Mouse (Mus musculus) embryonic facial prominence, embryonic 12.5 days (tissue): ENCODE data around the gene Creb3l2. TPM values are rescaled to one million over a fixed set of nuclear protein-coding genes. Genes with fewer than 3 reads are reported as not detected.

Experiments used
- ATAC-seq: fragments of 200-750 bp; cut with Nextera tagmentation; 2 replicates; pipeline ENCODE4 v1.8.0; 2017; ENCODE audit not compliant: insufficient number of reproducible peaks, insufficient read depth, low FRiP score, low TSS enrichment
- H3K27ac ChIP-seq: fragments of 300-500 bp; sonication (generic); 2 replicates; pipeline ENCODE4 v1.5.1; 2016; ENCODE audit warnings: mild to moderate bottlenecking
- H3K27me3 ChIP-seq: fragments of 300-500 bp; sonication (generic); 2 replicates; pipeline ENCODE4 v1.6.1; 2016; ENCODE audit warnings: mild to moderate bottlenecking, moderate library complexity
- H3K36me3 ChIP-seq: fragments of 300-500 bp; sonication (generic); 2 replicates; pipeline ENCODE4 v1.6.1; 2016; ENCODE audit warnings: mild to moderate bottlenecking
- H3K4me1 ChIP-seq: fragments of 300-500 bp; sonication (generic); 2 replicates; pipeline ENCODE4 v1.6.1; 2016
- H3K4me2 ChIP-seq: fragments of 300-500 bp; sonication (generic); replicated peaks from 2 replicates; pipeline ENCODE4 v1.6.1; 2016; ENCODE audit warnings: mild to moderate bottlenecking, moderate library complexity
- H3K4me3 ChIP-seq: fragments of 300-500 bp; sonication (generic); 2 replicates; pipeline ENCODE4 v1.5.1; 2016; ENCODE audit warnings: mild to moderate bottlenecking
- H3K9ac ChIP-seq: fragments of 300-500 bp; sonication (generic); 2 replicates; pipeline ENCODE4 v1.6.1; 2016; ENCODE audit warnings: mild to moderate bottlenecking, moderate library complexity
- H3K9me3 ChIP-seq: fragments of 300-500 bp; sonication (generic); 2 replicates; pipeline ENCODE4 v1.6.1; 2016; ENCODE audit warnings: mild to moderate bottlenecking, moderate library complexity
- WGBS: fragments of 180-500 bp; shearing (Covaris S2); methylation state at CpG from one replicate; pipeline ENCODE4 v1.1.7; 2016; 5-methylcytosine and 5-hydroxymethylcytosine counted together
- polyA plus RNA-seq: library from polyadenylated mRNA; unstranded; fragments of >200 nt; fragmentation: Nextera tagmentation; extraction: Ambion mirVana; gene quantifications from 2 replicates; pipeline ENCODE4 v1.2.1, GENCODE M21; 2016

The Creb3l2 gene
- polyA plus RNA-seq, 1 experiment from 2014 or later = 25.6 TPM

- H3K4me3 ChIP-seq = peak overlapping the region; percentile 79
- H3K27me3 ChIP-seq = no peaks in the 10 kb centered on the region
- 0 out of 2 replicates have a peak, but pooled peaks cover 3% of the 10 kb centered on the region for H3K36me3 ChIP-seq
- no peak for ATAC-seq
- peak overlapping the region; percentile 79 for H3K4me2 ChIP-seq
- H3K27ac ChIP-seq = peak overlapping the region; percentile 89
- peak overlapping the region; percentile 94 for H3K9ac ChIP-seq
- peaks cover 35% of the 10 kb centered on the region for H3K4me1 ChIP-seq
- WGBS = 5% methylated on average over 12 of the region's 12 CpGs
- H3K9me3 ChIP-seq = peaks cover 3% of the 10 kb centered on the region; the same call in 1 of the 2 replicates
Measured at GRCm38 (mm10) chr6:37440491-37441250, 1.3 kb downstream of the Creb3l2 start.

DNA sequence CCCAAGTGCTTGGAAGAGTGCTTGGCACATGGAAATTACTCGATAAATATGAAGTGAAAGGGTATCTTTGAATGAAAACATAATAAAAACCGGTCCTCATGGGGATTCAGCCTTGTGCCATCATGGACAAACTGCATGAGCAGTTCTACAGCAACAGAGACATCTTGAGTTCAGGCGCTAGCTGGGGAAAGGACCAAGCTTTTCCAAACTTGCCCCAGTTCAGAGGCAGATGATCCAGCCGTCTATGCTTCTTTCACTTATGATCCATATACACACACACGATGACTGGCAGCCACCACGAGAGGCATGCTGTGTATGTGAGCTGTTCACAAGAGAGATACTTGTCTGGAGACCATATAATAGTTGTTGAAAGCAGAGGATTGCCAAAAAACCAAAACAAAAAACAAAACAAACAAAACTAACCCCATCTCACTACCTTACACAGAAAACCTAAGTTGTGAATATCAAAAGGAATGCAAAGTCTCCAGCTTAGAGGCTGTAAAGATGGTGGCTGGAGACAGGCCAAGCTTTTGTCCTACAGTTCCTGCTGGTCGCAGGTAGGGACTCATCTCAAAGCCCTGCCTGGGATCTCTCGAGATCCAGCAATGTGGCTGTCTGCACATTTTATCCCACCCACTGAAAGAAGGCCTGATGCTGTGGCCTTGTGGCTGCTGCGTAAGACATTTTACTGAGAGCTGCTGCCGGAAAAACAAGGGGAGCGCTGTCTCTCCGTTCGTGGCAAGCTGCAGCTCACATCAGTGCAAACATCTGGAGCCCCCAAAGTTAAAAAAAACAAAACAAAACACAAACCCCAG lies 2.1 kb downstream of the Creb3l2 start:
- no peak for ATAC-seq
- peak overlapping the region; percentile 94 for H3K9ac ChIP-seq
- H3K4me2 ChIP-seq = peak overlapping the region; percentile 79
- H3K4me1 ChIP-seq = peaks cover 39% of the 10 kb centered on the region
- 34% methylated on average over 13 of the region's 13 CpGs for WGBS
- 0 out of 2 replicates have a peak, but pooled peaks cover 8% of the 10 kb centered on the region for H3K36me3 ChIP-seq
- H3K4me3 ChIP-seq = peak overlapping the region; percentile 79
- H3K27me3 ChIP-seq = no peaks in the 10 kb centered on the region
- peak overlapping the region; percentile 89 for H3K27ac ChIP-seq
- H3K9me3 ChIP-seq = no peaks in the 10 kb centered on the region

GRCm38 (mm10) chr6:37438510-37438909 lies 3.4 kb downstream of the Creb3l2 start:
- WGBS = 95% methylated on average over 3 of the region's 3 CpGs
- no peak overlapping the region for H3K9ac ChIP-seq

GRCm38 (mm10) chr6:37437086-37437485 lies 4.9 kb downstream of the Creb3l2 start:
- H3K4me1 ChIP-seq = peaks cover 38% of the 10 kb centered on the region
- H3K27ac ChIP-seq = no peak overlapping the region
- H3K4me2 ChIP-seq = no peak overlapping the region
- no peak overlapping the region for H3K9ac ChIP-seq
- ATAC-seq = no peak
- H3K36me3 ChIP-seq = peaks cover 11% of the 10 kb centered on the region; the same call in 1 of the 2 replicates
- WGBS = 85% methylated on average over 13 of the region's 13 CpGs
- no peak overlapping the region for H3K4me3 ChIP-seq
- no peaks in the 10 kb centered on the region for H3K27me3 ChIP-seq
- no peaks in the 10 kb centered on the region for H3K9me3 ChIP-seq

More at GRCm38 (mm10) chr6:37438510-37438909, 3.4 kb downstream of the Creb3l2 start:
- Histone ChIP-seq H3K27ac (no peak overlapping the region), H3K9me3 (no peaks in the 10 kb centered on the region), H3K27me3 (no peaks in the 10 kb centered on the region), H3K36me3 (peaks cover 11% of the 10 kb centered on the region; the same call in 1 of the 2 replicates), H3K4me3 (no peak overlapping the region), H3K4me2 (peak overlapping the region; percentile 37; the same call in 1 of the 2 replicates), H3K4me1 (peaks cover 39% of the 10 kb centered on the region)
- no peak for ATAC-seq

GRCm38 (mm10) chr6:37435391-37435790 lies 6.6 kb downstream of the Creb3l2 start:
- no peaks in the 10 kb centered on the region for H3K27me3 ChIP-seq
- peaks cover 11% of the 10 kb centered on the region; the same call in 1 of the 2 replicates for H3K36me3 ChIP-seq
- peaks cover 51% of the 10 kb centered on the region for H3K4me1 ChIP-seq
- H3K9me3 ChIP-seq = no peaks in the 10 kb centered on the region
- H3K9ac ChIP-seq = no peak overlapping the region
- no peak overlapping the region for H3K4me2 ChIP-seq
- ATAC-seq = no peak
- H3K4me3 ChIP-seq = no peak overlapping the region
- H3K27ac ChIP-seq = no peak overlapping the region
- 68% methylated on average over 6 of the region's 6 CpGs for WGBS

DNA sequence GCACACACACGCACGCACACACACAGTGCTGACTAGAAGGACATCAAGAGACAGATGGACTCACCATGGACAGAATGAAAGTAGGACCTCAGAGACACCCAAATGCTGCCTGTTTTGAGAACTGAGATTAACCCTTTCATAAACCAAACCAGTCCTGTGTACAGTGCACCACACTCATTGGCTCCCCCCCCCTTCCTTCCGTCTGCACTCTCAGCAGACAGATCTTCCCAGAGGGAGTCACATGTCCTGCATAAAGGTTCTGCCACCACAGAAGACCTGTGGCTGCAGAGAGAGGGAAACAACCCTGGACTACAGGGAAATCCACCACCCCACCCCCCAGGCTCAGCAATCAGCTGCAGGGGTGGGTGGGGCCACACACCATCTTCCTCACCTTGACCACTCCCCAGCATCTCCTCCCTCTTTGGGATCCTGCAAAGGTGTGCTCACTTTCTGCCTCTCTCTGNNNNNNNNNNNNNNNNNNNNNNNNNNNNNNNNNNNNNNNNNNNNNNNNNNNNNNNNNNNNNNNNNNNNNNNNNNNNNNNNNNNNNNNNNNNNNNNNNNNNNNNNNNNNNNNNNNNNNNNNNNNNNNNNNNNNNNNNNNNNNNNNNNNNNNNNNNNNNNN lies 12.0 kb downstream of the Creb3l2 start:
- Histone ChIP-seq H3K27ac (peak overlapping the region; percentile 97), H3K4me1 (peaks cover 45% of the 10 kb centered on the region), H3K36me3 (peaks cover 6% of the 10 kb centered on the region; the same call in 1 of the 2 replicates), H3K4me3 (no peak overlapping the region), H3K9me3 (no peaks in the 10 kb centered on the region), H3K4me2 (peak overlapping the region; percentile 48; the same call in 1 of the 2 replicates), H3K9ac (no peak overlapping the region), H3K27me3 (no peaks in the 10 kb centered on the region)
- ATAC-seq = 0 out of 2 replicates have a peak, but pooled peaks have one; percentile 17
- 86% methylated on average over 3 of the region's 3 CpGs for WGBS

- no peak overlapping the region for H3K27ac ChIP-seq
Measured at GRCm38 (mm10) chr6:37428947-37429346, 13.0 kb downstream of the Creb3l2 start.

DNA sequence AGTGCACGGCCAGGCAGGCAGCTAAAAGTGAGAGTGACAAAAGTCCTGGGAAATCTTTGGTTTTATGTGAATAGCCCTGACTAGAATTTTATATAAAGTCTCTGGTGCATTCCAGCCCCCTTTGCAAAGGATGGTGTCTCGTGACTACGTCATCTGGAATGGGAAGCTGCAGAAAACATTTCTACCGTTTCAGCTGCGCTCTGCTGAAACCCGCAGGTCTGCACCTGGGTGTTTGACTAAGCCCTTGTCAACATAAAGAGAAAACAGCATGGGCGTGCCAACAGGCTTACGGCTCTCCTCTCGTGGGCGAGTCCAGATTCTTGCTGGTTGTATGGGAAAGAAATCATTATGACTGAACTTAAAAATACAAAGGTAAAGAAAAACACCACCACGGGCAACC lies 13.9 kb downstream of the Creb3l2 start:
- Histone ChIP-seq H3K27ac (no peak overlapping the region), H3K27me3 (no peaks in the 10 kb centered on the region), H3K4me2 (no peak overlapping the region), H3K4me1 (peaks cover 56% of the 10 kb centered on the region), H3K4me3 (no peak overlapping the region), H3K9me3 (no peaks in the 10 kb centered on the region), H3K36me3 (0 out of 2 replicates have a peak, but pooled peaks cover 3% of the 10 kb centered on the region), H3K9ac (no peak overlapping the region)
- ATAC-seq = no peak
- WGBS = 67% methylated on average over 11 of the region's 11 CpGs

More at GRCm38 (mm10) chr6:37428947-37429346, 13.0 kb downstream of the Creb3l2 start:
- Histone ChIP-seq H3K9me3 (no peaks in the 10 kb centered on the region), H3K4me2 (no peak overlapping the region), H3K4me3 (no peak overlapping the region), H3K4me1 (peaks cover 56% of the 10 kb centered on the region), H3K36me3 (0 out of 2 replicates have a peak, but pooled peaks cover 3% of the 10 kb centered on the region), H3K9ac (no peak overlapping the region), H3K27me3 (no peaks in the 10 kb centered on the region)
- WGBS = 88% methylated on average over 8 of the region's 8 CpGs
- ATAC-seq = no peak

DNA sequence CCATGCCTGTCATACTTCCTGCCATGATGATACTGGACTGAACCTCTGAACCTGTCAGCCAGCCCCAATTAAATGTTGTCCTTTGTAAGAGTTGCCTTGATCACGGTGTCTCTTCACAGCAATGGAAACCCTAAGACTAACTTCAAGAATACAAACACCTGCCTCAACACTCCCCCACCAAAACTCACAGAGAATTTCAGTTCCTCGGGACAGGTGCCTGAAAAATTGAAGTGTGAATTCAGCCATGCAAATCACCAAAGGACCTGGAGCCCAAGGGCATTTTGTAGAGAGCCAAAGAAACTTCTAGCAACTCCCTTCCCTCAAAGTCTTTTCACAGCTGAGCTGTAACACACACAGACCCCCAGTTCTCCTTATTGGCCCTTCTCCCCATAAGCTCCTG lies 15.3 kb downstream of the Creb3l2 start:
- Histone ChIP-seq H3K36me3 (0 out of 2 replicates have a peak, but pooled peaks cover 3% of the 10 kb centered on the region), H3K4me2 (no peak overlapping the region), H3K4me1 (peaks cover 51% of the 10 kb centered on the region), H3K9me3 (no peaks in the 10 kb centered on the region), H3K27ac (no peak overlapping the region), H3K9ac (no peak overlapping the region), H3K4me3 (no peak overlapping the region), H3K27me3 (no peaks in the 10 kb centered on the region)
- 82% methylated on average over 2 of the region's 2 CpGs for WGBS
- ATAC-seq = no peak

- Histone ChIP-seq H3K9ac (no peak overlapping the region), H3K9me3 (no peaks in the 10 kb centered on the region), H3K36me3 (0 out of 2 replicates have a peak, but pooled peaks cover 3% of the 10 kb centered on the region), H3K27ac (no peak overlapping the region), H3K4me2 (no peak overlapping the region), H3K4me3 (no peak overlapping the region), H3K4me1 (peaks cover 43% of the 10 kb centered on the region), H3K27me3 (no peaks in the 10 kb centered on the region)
- ATAC-seq = no peak
- 65% methylated on average over 3 of the region's 3 CpGs for WGBS
Measured at GRCm38 (mm10) chr6:37425833-37426232, 16.1 kb downstream of the Creb3l2 start.

- Histone ChIP-seq H3K27ac (peak overlapping the region; percentile 61; the same call in 1 of the 2 replicates), H3K4me2 (no peak overlapping the region)
- ATAC-seq = no peak
Measured at GRCm38 (mm10) chr6:37425075-37425474, 16.9 kb downstream of the Creb3l2 start.

More at GRCm38 (mm10) chr6:37425075-37425474, 16.9 kb downstream of the Creb3l2 start:
- no peaks in the 10 kb centered on the region for H3K9me3 ChIP-seq
- H3K36me3 ChIP-seq = 0 out of 2 replicates have a peak, but pooled peaks cover 3% of the 10 kb centered on the region
- no peaks in the 10 kb centered on the region for H3K27me3 ChIP-seq
- H3K4me1 ChIP-seq = peaks cover 39% of the 10 kb centered on the region
- H3K9ac ChIP-seq = no peak overlapping the region
- 83% methylated on average over 3 of the region's 3 CpGs for WGBS
- no peak overlapping the region for H3K4me3 ChIP-seq
